13 mouse cellular contexts compared by ENCODE assay signal in genomic region chr8:87892891-87893290, GRCm38 (mm10).
A peak's percentile ranks its signal among the peaks of the same experiment; 100 is the strongest.
DNase-seq lines count a peak whose midpoint lies in the region; ATAC-seq lines count a peak whose summit lies in the region.
"Had no signal": no experiment of that assay in that cellular context is flagged by ENCODE, and none has a peak within 500 bp of the region (broad histone marks: within the 10 kb centered on the region; RNA-seq: fewer than 3 reads in every experiment).

No protein-coding gene starts in this region.

- H3K27me3 ChIP-seq in lung, embryonic 15.5 days: no peaks in the 10 kb centered on the region
- no peaks in the 10 kb centered on the region for H3K27me3 ChIP-seq in forebrain, embryonic 14.5 days (replicated peaks; ENCODE audit: control insufficient read depth, insufficient read depth, low read length)
- no peaks in the 10 kb centered on the region for H3K27me3 ChIP-seq in limb, embryonic 11.5 days (ENCODE audit: control insufficient read depth, insufficient read depth, low read length)
- H3K27me3 ChIP-seq: stomach, embryonic 15.5 days had no signal

- H3K27ac ChIP-seq in lung, embryonic 15.5 days: 0 out of 2 replicates have a peak overlapping the region, but pooled peaks have one; percentile 13
- H3K27ac ChIP-seq in forebrain, embryonic 14.5 days (ENCODE audit: low read depth, low read length): 0 out of 2 replicates have a peak overlapping the region, but pooled peaks have one; percentile 39
- H3K27ac ChIP-seq in limb, embryonic 11.5 days (replicated peaks; ENCODE audit: low read depth, low read length): peak overlapping the region; percentile 42; the same call in 1 of the 2 replicates
- H3K27ac ChIP-seq: stomach, embryonic 15.5 days had no signal

- no peak for ATAC-seq in lung, embryonic 15.5 days (ENCODE audit: borderline replicate concordance, extremely low read depth, low FRiP score, low TSS enrichment)
- ATAC-seq in forebrain, embryonic 14.5 days: no peak
- ATAC-seq in limb, embryonic 11.5 days (ENCODE audit: insufficient number of reproducible peaks, low FRiP score, low TSS enrichment, low read depth): no peak
- ATAC-seq: Patski had no signal

- H3K9me3 ChIP-seq in lung, embryonic 15.5 days: no peaks in the 10 kb centered on the region
- no peaks in the 10 kb centered on the region for H3K9me3 ChIP-seq in forebrain, embryonic 14.5 days (replicated peaks; ENCODE audit: control insufficient read depth, low read length)
- no peaks in the 10 kb centered on the region for H3K9me3 ChIP-seq in limb, embryonic 11.5 days (ENCODE audit: control insufficient read depth, low read length)
- H3K9me3 ChIP-seq: stomach, embryonic 15.5 days had no signal

- DNase-seq in cerebellum, postnatal 10 days: peak; percentile 55 to 70
- DNase-seq in cerebellum, adult 8-10 months: no peak
- DNase-seq in lung, postnatal 36 days: no peak
- no peak for DNase-seq in forebrain, embryonic 14.5 days (ENCODE audit: low spot score)
- no peak for DNase-seq in limb, embryonic 11.5 days (ENCODE audit: low spot score)
- DNase-seq in left cerebral cortex, postnatal 25 days (ENCODE audit: low spot score in 2 of 2): no peak
- DNase-seq in right cerebral cortex, postnatal 4 days: no peak
- DNase-seq: adrenal gland, adult 8-10 months; cerebellum, postnatal 36 days; heart, postnatal 36 days had no signal

- no peak overlapping the region for H3K4me2 ChIP-seq in lung, embryonic 15.5 days
- no peak overlapping the region for H3K4me2 ChIP-seq in forebrain, embryonic 14.5 days (ENCODE audit: low read length)
- H3K4me2 ChIP-seq in limb, embryonic 11.5 days (ENCODE audit: low read depth, severe bottlenecking): no peak overlapping the region
- H3K4me2 ChIP-seq: stomach, embryonic 15.5 days had no signal

- H3K9ac ChIP-seq in lung, embryonic 15.5 days: no peak overlapping the region
- H3K9ac ChIP-seq in forebrain, embryonic 14.5 days (ENCODE audit: low read length): no peak overlapping the region
- peak overlapping the region; percentile 22; the same call in 1 of the 2 replicates for H3K9ac ChIP-seq in limb, embryonic 11.5 days (ENCODE audit: low read length)
- H3K9ac ChIP-seq: stomach, embryonic 15.5 days had no signal

- 85% methylated on average over 6 of the region's 6 CpGs for WGBS in lung, embryonic 15.5 days
- 71% methylated on average over 6 of the region's 6 CpGs for WGBS in forebrain, embryonic 14.5 days
- WGBS in limb, embryonic 11.5 days: 76% methylated on average over 6 of the region's 6 CpGs

- H3K4me3 ChIP-seq in lung, embryonic 15.5 days: no peak overlapping the region
- H3K4me3 ChIP-seq in forebrain, embryonic 14.5 days (ENCODE audit: low read depth, low read length): no peak overlapping the region
- H3K4me3 ChIP-seq in limb, embryonic 11.5 days (ENCODE audit: low read depth, low read length): no peak overlapping the region
- H3K4me3 ChIP-seq: stomach, embryonic 15.5 days had no signal

- intact Hi-C loops in left cerebral cortex, postnatal 25 days (cut with DNase I): loop anchor here (5.0 kb wide), 1 partner anchor 64 kb away; the partner anchor contains the start of gene Zfp423

- peaks cover 38% of the 10 kb centered on the region for H3K4me1 ChIP-seq in lung, embryonic 15.5 days
- peaks cover 35% of the 10 kb centered on the region for H3K4me1 ChIP-seq in forebrain, embryonic 14.5 days (ENCODE audit: control insufficient read depth, insufficient read depth, low read length)
- H3K4me1 ChIP-seq in limb, embryonic 11.5 days (ENCODE audit: control insufficient read depth, insufficient read depth, low read length): peaks cover 66% of the 10 kb centered on the region

- no peaks in the 10 kb centered on the region for H3K36me3 ChIP-seq in lung, embryonic 15.5 days
- no peaks in the 10 kb centered on the region for H3K36me3 ChIP-seq in forebrain, embryonic 14.5 days (ENCODE audit: control insufficient read depth, insufficient read depth, low read length)
- no peaks in the 10 kb centered on the region for H3K36me3 ChIP-seq in limb, embryonic 11.5 days (ENCODE audit: control insufficient read depth, insufficient read depth, low read length)
- H3K36me3 ChIP-seq: stomach, embryonic 15.5 days had no signal

Comparison
In these comparisons a context has a peak if more than half of its experiments do, and no peak if none do; other contexts are left out.
1. DNase-seq: peak in cerebellum, postnatal 10 days (2 of 2); none in cerebellum, adult 8-10 months (single experiment), lung, postnatal 36 days (single experiment), forebrain, embryonic 14.5 days (single experiment), limb, embryonic 11.5 days (single experiment), left cerebral cortex, postnatal 25 days (0 of 2) and right cerebral cortex, postnatal 4 days (single experiment).
2. Peak in every context shown above with its lines, with median percentiles within 50 percentile points of each other: H3K27ac ChIP-seq.